Mouse (Mus musculus): ENCODE measurements at regions not wholly inside any gene's neighbourhood (a gene's known extent, or its start where the extent isn't known, plus 50 kb on each side); places are given as distances from the start of the nearest gene placed in this dataset.

- TF ChIP-seq CTCF (IDR thresholded peaks at IDR 0.05; ENCODE audit: insufficient read depth, low read length) (no peak), POLR2A (IDR thresholded peaks at IDR 0.05; ENCODE audit: borderline replicate concordance, extremely low read depth, low read depth, low read length) (no peak)
These were observed 324.2 kb downstream of the Lmo4 start for GRCm38 (mm10) chr3:143880813-143881212.
